Mouse (Mus musculus): ENCODE measurements around the gene Vps11.

GRCm38 (mm10) chr9:44314910-44315309 lies 46.6 kb downstream of the Vps11 start:
- no peak for TF ChIP-seq CTCF (IDR thresholded peaks at IDR 0.05; ENCODE audit: borderline replicate concordance, insufficient read depth, low read depth, low read length)
- TF ChIP-seq POLR2A (IDR thresholded peaks at IDR 0.05; ENCODE audit: borderline replicate concordance, insufficient read depth, low read length): no peak
